Mouse (Mus musculus): ENCODE results near the gene Gm20518.

Gm20518 gene

DNA sequence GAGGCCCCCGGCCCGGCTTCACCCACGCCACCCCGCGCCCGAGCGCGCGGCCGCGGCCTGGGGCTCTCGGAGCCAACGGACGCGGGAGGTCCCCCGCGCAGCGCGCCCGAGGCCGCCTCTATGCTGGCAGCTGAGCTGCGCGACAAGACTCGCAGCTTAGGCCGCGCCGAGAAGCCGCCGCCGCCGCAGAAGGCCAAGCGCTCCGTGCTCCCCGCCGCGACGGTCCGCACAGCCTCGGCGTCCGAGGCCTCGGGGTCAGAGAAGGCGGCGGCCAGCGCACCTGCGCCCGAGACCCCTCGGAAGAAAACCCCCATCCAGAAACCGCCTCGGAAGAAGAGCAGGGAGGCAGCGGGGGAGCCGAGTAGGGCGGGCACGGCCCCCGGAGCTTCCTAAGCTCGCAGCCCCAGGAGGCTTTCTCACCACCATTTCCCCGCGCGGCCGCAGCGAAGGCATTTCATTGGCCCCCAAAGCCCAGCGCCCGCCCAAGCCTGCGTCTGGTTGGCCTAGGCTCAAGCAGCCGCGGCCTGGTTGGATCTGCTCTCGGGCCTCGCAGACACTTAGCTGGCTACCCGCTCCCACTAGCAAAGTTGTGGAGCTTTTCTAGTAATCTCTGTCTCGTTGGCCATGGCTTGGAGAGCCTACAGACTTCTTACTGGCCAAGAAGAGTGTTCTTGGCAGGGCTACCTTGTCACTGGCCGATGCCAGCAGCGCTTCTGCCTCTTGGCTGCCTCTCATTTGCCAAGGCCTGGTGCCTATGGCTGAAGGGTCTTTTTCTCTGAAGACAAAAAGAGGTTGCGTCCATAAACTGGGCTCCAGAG is 84.1 kb downstream of the Gm20518 start:
- in situ Hi-C loops (cut with MboI, MseI) = no loop called here

DNA sequence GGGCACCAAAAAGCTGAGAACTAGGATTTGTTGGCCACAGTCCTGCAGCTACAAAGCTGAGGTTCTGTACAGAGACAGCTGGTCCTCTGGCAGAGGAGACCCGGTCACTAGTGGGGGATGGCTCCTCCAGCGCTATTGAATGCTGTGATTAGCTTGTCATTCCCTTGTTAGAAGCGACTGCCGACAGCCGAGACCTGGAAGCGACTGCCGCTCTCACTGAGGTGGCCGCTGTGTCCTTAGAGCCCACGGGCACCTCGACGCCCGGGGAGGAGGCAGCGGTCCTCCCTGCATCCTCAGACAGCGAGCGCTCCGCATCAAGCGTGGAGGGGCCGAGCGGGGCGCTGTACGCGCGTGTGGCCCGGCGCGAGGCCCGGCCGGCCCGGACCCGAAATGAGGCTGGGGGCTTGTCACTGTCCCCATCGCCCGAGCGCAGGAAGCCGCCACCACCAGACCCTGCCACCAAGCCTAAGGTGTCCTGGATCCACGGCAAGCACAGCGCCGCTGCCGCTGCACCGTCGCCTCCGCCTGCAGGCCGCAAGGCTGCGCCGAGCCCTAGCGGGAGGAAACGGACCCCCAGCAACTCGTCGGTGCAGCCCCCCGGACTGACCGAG is 84.8 kb downstream of the Gm20518 start:
- in situ Hi-C loops (cut with MboI, MseI) = no loop called here

DNA sequence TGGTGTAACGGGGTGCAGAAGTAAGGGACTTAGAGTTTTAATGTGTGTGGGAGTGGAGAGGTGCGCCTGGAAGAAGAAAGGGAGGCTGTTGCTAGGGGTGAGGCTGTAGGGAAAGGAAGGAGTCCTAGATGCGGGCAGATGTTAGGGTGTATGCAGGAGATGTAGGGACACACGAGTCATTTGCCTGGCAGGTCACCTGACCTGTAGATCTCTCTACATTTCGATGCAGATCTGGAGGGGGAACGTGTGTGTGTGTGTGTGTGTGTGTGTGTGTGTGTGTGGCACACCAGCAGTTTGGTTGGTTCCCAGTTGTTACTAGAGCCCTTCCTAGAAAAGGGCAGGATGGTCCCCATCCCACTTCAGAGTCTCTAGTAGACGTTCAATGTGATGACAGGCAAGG is 86.5 kb downstream of the Gm20518 start:
- in situ Hi-C loops (cut with MboI, MseI) = no loop called here

DNA sequence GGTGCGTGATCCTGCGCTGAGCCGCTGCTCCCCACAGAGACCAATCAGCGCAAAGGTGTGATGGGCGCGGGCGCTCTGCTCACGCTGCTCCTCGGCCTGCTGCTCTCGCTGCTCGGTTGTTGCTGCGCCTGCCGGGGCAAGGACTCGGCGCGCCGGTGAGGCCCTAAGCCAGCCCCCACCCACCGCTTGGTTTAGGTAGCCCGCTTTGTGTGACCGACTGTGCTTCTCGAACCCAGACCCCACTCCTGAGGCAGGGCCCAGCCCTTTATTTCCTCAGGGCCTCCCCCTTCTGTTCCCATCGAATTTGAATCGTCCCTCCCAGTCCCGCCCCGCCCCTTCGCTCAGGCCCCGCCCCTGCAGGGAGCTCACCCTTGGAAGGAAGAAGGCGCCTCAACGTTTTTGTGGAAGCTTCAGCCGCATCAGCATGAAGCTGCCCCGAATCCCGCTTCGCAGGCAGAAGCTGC is 87.0 kb downstream of the Gm20518 start:
- in situ Hi-C loops (cut with MboI, MseI) = no loop called here

DNA sequence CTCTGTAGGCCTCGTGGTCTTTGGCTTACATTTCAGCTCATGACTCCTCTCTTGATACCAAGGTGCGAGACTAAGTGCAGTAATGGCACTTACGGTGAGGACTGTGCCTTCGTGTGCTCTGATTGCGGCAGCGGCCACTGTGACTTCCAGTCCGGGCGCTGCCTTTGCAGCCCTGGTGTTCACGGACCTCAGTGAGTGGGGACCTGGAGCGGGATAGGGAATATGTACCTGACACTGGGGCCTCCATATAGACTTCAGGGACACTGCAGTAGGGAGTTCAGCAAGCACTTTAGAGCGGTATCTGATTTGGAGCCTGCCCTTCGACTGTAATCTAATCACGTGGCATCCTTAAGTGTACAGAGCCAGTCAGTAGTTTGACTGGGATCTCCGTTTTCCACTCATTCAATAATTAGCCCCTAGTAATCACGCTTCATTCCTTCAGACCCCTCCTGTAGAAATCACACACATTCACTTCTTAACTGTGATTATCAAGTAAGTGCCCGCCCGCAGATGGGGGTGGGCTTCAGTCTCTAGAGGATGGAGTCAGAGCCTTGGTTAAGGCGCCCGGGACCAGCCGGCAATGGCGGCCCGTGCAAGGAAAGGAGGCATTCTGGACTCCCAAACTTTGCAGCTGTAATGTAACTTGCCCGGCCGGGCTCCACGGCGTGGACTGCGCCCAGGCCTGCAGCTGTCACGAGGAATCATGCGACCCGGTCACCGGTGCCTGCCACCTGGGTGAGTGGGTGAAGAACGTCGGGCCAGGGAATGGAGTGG is 87.6 kb downstream of the Gm20518 start:
- in situ Hi-C loops (cut with MboI, MseI) = no loop called here

DNA sequence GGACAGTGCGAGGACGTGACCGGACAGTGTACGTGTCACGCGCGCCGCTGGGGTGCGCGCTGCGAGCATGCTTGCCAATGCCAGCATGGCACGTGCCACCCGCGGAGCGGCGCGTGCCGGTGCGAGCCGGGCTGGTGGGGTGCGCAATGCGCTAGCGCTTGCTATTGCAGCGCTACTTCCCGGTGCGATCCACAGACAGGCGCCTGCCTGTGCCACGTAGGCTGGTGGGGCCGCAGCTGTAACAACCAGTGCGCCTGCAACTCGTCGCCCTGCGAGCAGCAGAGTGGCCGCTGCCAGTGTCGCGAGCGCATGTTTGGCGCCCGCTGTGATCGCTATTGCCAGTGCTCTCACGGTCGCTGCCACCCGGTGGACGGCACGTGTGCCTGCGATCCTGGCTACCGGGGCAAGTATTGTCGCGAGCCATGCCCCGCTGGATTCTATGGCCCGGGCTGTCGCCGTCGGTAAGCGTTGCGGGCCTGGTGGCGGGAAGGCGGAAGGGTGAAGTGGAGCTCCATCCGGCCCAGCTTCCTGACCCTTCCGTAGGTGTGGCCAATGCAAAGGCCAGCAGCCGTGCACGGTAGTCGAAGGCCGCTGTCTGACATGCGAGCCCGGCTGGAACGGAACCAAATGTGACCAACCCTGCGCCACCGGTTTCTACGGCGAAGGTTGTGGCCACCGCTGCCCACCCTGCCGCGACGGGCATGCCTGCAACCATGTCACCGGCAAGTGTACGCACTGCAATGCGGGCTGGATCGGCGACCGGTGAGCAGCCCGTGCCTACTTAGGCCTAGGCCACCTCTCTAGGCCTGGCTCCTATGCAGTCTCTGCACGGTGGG is 88.4 kb downstream of the Gm20518 start:
- in situ Hi-C loops (cut with MboI, MseI) = no loop called here

DNA sequence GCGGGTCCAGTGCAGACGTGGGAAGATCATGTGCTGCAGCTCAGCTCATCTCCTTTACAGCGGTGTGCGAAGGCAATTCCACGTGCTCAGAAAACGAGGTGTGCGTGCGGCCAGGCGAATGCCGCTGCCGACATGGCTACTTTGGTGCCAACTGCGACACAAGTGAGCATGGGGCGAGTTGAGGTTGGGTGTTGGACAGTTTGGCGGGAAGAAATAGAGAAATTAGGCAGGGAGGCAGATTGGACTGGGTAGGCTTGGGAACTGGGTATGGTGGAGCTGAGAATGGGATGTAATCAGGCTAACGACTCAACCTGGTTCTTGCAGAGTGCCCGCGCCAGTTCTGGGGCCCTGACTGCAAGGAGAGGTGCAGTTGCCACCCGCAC is 89.0 kb downstream of the Gm20518 start:
- in situ Hi-C loops (cut with MboI, MseI) = no loop called here

DNA sequence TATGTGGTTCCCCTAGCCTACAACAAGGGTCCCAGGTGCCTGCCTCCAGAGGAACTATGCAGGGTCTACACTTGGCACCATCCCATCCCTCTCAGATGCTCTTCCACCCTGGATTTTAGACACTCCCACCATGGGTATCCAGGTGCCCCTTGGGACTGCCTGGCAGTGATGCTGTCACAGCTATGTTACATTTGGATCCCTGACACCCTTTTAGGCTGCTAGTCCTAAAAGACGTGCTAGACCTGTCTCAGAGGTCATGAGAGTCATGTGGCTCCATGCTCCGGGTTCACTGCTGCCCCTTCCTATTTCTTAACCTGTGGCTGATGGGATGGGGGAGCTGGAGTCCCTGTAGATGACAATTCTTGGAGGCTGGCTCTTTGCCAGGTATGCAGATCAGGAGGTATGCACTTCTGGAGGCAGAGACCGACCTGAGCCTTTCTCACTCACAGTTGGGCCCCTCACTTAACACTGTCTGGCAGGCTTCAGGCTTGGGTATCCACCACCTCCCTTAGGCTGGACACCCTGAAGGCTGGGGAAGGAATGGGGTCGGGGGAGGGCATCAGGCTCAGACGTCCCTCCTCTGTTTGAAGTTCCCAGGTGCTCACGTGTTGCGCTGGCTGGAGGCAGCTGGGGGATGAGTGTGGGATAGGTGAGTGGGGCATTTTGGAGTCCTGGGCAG is 89.6 kb downstream of the Gm20518 start:
- in situ Hi-C loops (cut with MboI, MseI) = no loop called here

DNA sequence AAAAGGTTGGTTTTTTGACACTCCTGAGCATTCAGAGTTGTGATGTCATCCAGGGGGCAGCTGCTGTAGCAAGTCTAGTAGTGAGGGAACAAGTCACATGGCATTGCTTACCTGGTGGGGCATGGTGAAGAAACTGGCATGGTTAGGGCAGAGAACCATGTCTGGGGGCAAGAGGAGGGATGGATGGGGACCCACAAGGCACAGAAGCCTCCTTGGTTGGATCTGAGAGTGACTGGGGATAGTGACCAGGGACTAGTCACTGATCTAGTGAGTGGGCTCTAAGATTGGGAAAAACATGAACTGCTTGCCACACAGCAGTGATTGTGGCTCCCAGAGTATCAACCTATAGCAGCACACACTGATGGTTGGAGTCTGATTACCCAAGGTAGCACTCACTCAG is 91.9 kb downstream of the Gm20518 start:
- in situ Hi-C loops (cut with MboI, MseI) = no loop called here

DNA sequence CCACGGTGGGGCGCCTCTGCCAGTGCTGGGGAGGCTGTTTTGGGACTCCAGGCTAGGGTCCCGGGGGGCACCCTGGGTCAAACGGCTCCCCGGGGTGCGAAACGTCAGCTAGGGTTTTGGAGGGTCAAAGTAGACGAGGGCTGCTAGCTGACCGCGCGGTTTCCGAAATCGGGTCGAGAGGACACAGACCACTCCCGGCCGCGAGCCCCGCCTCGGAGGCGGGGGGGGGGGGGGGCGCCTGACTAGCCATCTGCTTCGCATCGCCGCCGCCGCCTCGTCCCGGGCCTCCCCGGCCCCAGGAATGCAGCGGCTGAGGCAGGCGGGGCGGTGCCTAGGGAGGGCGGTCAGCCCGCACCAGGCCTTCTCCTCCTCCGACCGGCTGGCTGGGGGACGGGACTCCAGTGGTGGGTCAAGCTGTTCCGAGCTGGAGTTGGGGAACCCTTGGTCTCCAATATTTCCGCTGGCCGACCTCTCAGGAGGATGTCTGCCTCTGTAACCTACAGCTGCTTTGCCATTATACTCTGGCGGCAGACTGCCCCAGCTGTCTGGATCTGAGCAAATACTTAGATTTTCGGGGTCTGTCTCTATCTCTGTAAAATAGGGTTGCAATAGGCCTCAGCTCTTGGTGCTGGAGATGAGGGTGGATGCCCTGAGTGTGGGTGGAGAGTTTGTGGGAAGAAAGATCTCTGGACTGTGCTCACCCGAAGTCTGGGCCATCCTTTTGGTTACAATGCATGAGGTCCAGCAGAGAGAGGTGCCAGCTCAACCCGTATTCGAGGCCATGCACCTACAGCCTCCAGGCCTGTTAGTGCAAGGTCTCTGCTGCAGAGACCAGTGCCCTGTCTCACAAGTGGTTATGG is 92.9 kb downstream of the Gm20518 start:
- in situ Hi-C loops (cut with MboI, MseI) = no loop called here

DNA sequence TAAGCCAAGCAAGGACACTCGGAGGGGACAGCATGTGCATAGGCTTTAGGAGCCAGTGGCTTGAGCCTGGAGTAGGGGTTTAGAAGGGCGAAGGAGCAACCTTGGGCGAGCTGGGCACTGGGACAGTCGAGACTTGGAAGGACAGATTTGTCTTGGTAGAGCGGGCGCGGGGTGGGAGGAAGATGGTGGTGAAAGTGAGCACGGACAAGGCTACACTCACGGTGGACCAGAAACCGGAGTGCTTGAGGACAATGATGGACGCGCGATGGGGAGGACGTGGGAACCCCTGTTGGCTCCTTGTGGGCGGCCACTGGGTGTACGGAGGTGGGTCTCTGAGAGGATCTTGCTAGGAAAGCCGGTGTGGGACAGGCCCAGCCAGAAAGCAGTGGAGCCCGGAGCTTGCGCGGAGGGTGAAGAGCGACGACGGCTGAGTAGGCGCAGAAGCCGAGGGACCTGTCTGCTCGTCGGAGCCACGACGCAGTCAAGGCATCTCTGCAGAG is 93.6 kb downstream of the Gm20518 start:
- in situ Hi-C loops (cut with MboI, MseI) = no loop called here

DNA sequence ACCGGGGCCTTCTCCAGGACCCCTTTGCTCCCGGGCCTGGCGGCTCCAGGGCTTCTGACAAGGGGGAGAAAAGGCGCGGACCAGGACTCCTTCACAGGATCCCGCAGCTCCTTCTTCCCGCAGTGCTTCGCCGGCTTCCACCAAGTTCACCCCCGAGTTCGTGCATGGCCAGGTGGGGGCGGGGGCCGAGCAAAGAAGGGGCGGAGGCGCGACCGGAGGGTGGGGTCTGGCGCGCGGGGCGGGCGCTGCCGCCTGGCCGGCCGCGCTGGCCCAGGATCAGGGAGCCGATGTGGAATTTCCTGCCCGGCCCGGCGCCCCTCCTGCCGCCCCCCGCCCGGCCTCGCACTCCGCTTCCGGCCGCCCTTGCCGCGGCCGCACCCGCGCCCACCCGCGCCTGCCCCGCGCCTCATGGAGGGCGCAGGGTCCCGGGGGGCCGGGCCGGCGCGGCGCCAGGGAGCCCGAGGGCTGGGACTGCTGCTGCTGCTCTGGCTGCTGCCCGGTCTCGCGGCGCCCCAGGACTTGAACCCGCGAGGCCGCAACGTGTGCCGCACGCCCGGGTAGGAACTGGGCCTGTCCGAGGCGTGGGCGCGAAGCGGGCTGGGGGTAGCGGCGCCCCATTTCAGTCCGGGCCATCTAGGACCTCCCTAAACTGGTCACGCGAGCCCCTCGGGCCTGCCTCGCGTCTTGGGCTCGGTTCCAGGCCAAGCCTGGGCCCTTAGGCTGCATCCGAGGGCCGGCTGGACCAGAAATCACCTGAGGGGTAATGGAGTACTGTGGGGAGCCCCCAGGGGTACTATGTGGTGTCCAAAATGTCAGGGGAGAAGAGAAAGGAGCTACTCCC is 94.3 kb downstream of the Gm20518 start, which contains the start of gene Scarf2:
Scarf2 (plus strand) TSS at position 312 of the 841 bp plus-strand sequence.
- in situ Hi-C loops (cut with MboI, MseI) = no loop called here

DNA sequence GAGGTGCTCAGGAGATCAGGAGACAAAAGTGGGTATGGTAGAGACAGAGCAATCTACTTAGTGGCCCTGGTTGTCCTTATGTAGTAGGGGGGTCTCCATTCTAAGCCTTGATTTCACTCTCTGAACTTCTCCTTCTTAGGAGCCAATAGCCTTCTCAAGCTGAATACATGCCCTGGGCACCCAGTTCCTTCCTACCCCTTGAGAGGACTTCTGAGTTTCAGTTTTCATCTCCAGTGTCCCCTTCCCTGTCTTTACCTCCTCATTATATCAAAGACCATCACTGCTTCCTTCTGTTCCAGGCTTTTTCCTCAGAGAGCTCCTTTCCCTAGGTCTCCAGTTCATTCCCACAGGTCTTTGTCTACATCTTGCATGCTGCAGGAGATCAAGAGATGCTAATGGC is 95.0 kb downstream of the Gm20518 start:
- in situ Hi-C loops (cut with MboI, MseI) = no loop called here

DNA sequence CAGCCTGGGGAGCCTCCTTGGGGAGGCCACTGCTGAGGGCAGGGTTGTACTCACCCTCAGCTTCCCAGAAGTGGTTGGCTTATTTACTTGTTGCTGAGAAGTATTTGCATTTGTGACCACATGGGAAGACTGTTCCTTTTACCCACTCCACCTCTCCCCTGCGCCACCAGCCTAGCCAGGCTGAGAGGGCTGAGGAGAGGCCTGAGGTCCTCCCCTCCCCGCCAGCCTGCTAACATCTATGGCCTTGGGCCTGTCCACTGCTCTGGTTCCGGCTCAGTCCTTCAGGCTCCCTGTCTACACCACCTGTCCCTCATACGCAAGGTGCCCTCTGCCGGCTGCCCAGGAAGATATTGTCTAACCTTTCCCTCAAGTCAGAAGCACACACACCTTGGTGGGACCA is 95.8 kb downstream of the Gm20518 start:
- in situ Hi-C loops (cut with MboI, MseI) = no loop called here

DNA sequence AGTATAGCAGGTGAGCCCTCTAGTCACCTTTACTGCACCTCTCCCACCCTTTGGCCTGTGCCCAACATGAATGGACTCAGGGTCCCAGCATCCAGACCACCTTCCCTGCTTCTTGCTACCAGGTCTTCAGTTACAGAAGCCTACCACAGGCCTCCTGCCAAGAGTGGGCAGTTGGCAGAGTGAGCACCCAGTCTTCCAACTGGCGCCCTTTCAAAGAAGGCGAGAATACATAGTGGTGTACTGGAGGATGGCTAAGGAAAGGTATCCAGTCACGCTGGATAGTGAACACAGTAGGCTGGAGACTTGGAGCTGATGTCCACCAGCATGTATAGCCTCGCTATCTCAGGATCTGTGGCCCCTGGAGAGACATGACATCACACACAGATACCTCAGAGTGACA is 97.4 kb downstream of the Gm20518 start:
- in situ Hi-C loops (cut with MboI, MseI) = no loop called here

DNA sequence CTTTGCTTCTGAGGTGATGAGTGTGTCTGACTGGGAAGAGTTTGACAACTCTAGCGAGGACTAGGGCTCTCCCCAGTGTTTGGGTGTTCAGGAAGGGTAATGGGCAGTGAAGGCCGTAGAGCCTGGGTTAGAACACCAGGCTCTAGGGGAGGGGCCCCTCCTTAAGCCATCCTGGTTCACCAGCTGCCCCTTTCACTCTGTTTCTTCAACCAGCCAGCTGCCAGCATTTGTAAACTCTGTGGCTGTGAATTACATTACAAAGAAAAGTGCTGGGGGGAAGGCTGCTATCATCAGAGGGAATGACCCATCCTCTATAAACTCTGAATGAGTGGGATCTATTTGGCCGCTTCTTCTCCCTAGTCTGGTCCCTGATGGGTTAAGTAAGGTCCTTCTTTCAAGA is 98.7 kb downstream of the Gm20518 start:
- in situ Hi-C loops (cut with MboI, MseI) = no loop called here

DNA sequence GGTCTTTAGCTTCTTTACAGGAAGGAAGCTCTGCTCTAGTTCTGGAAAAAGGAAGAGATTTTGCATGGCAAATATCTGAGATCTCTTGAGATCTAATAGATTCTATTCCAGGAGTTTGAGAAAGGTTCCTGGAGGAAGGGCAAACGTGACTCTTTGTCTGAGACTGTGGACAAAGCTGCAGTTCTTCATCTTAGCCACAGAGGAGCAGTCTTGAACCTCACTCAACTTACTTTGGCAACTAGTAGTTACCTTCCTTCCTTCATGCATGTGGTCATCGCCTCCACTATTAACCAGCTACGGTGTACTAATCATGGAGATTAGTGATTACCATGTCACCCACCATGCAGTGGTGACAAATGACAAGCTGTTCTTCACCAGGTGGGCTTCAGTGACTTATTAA is 106.1 kb downstream of the Gm20518 start:
- in situ Hi-C loops (cut with MboI, MseI) = no loop called here
